Mouse (Mus musculus) MEL (cell line): ENCODE measurements around the gene Thrsp.

Experiments used
- BHLHE40 ChIP-seq: IDR thresholded peaks from 2 replicates; pipeline ENCODE4 v1.6.1; 2012; ENCODE audit warnings: low read depth, mild to moderate bottlenecking, inconsistent platforms, low read length, improper control_type of control experiment, borderline replicate concordance
- CTCF ChIP-seq, 3 experiments: IDR thresholded peaks in 2 of 3; conservative IDR thresholded peaks in 1 of 3; 2 replicates each; pipeline ENCODE4 v1.5.1; 2011 to 2012; ENCODE audit warnings: low read length in 3 of 3, low read depth in 2 of 3, mild to moderate bottlenecking in 2 of 3, improper control_type of control experiment in 1 of 3, inconsistent platforms in 1 of 3, mixed read lengths in 1 of 3, moderate library complexity in 1 of 3; ENCODE audit not compliant: control insufficient read depth in 1 of 3, insufficient read depth in 1 of 3, poor library complexity in 1 of 3, severe bottlenecking in 1 of 3
- GATA1 ChIP-seq: IDR thresholded peaks from 2 replicates; pipeline ENCODE4 v1.6.1; 2011; ENCODE audit warnings: low read depth, low read length, improper control_type of control experiment
- MAX ChIP-seq: IDR thresholded peaks from 2 replicates; pipeline ENCODE4 v1.6.1; 2011; ENCODE audit warnings: low read length, improper control_type of control experiment
- MEF2A ChIP-seq: IDR thresholded peaks from 2 replicates; pipeline ENCODE4 v1.6.1; 2014; ENCODE audit warnings: low read depth, mild to moderate bottlenecking, inconsistent platforms, low read length, improper control_type of control experiment; ENCODE audit not compliant: poor library complexity, insufficient replicate concordance, severe bottlenecking; ENCODE audit errors: extremely low read depth
- POLR2A ChIP-seq, 2 experiments: IDR thresholded peaks; 2 replicates each; pipeline ENCODE4 v1.6.1; 2011 to 2012; ENCODE audit warnings: low read length in 2 of 2, mild to moderate bottlenecking in 2 of 2, control low read depth in 1 of 2, improper control_type of control experiment in 1 of 2, low read depth in 1 of 2, moderate library complexity in 1 of 2; ENCODE audit not compliant: control insufficient read depth in 1 of 2, insufficient read depth in 1 of 2, poor library complexity in 1 of 2
- POLR2AphosphoS2 ChIP-seq: IDR thresholded peaks from 2 replicates; pipeline ENCODE4 v1.6.1; 2011; ENCODE audit warnings: low read length, improper control_type of control experiment
- POLR2AphosphoS5 ChIP-seq: IDR thresholded peaks from 2 replicates; pipeline ENCODE4 v1.6.1; 2012; ENCODE audit warnings: low read depth, borderline replicate concordance, mild to moderate bottlenecking, inconsistent platforms, low read length, moderate library complexity, mixed read lengths
- RCOR1 ChIP-seq: IDR thresholded peaks from 2 replicates; pipeline ENCODE4 v1.6.1; 2012; ENCODE audit warnings: low read depth, mild to moderate bottlenecking, inconsistent platforms, low read length, improper control_type of control experiment
- USF2 ChIP-seq, 2 experiments: IDR thresholded peaks; 2 replicates each; pipeline ENCODE4 v1.6.1; 2011 to 2012; ENCODE audit warnings: improper control_type of control experiment in 2 of 2, low read length in 2 of 2, borderline replicate concordance in 1 of 2, inconsistent platforms in 1 of 2, low read depth in 1 of 2, mild to moderate bottlenecking in 1 of 2; ENCODE audit not compliant: insufficient read depth in 1 of 2

GRCm38 (mm10) chr7:97386806-97387370, 30.6 kb downstream of the Thrsp start:
- no peak for TF ChIP-seq MAX
- no peak for TF ChIP-seq USF2 (IDR thresholded peaks at IDR 0.05; ENCODE audit: borderline replicate concordance in 1 of 2, insufficient read depth in 1 of 2, low read depth in 1 of 2, low read length in 2 of 2)
- TF ChIP-seq POLR2AphosphoS2 = no peak
- no peak for TF ChIP-seq POLR2A (IDR thresholded peaks at IDR 0.05; ENCODE audit: control insufficient read depth in 1 of 2, insufficient read depth in 1 of 2, low read depth in 1 of 2, low read length in 2 of 2, poor library complexity in 1 of 2)
- TF ChIP-seq CTCF (IDR thresholded peaks at IDR 0.05 in 2 of 3, conservative IDR thresholded peaks at IDR 0.05 in 1 of 3; ENCODE audit: control insufficient read depth in 1 of 3, insufficient read depth in 1 of 3, low read depth in 2 of 3, low read length in 3 of 3, poor library complexity in 1 of 3, severe bottlenecking in 1 of 3) = no peak
- no peak for TF ChIP-seq BHLHE40
- TF ChIP-seq GATA1 = no peak
- no peak for TF ChIP-seq RCOR1
- no peak for TF ChIP-seq MEF2A
- TF ChIP-seq POLR2AphosphoS5 = no peak
